Mouse (Mus musculus) retina, adult 2 months (tissue): ENCODE results near the gene Gm9958.

Experiments
- DNase-seq: peaks from one replicate; pipeline ENCODE4 v3.0.0-alpha.2; 2012; ENCODE audit warnings: low read depth, low spot score

Gene Gm9958

GRCm38 (mm10) chr5:90367067-90367303 lies at the start of gene Gm9958:
TSS of gene Gm9958 (plus strand) at chr5:90367204.
- no peak for DNase-seq

DNA sequence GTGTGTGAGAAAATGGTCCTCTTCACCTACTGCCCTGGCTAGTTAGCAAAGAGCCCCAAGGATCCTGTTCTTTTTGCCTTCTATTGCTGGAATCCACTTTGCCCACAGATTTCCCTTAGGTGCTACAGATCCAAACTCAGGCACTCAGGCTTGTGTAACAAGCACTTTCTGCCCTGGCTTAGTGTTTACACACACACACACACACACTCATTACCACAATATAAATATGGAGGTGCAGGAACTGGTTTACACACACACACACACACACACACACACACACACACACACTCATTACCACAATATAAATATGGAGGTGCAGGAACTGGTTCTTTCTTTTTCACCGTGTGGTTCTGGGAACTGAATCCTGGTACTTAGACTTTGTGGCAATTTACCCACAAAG lies 35.9 kb upstream of the Gm9958 start:
- DNase-seq, result no peak

- no peak for DNase-seq
Measured at GRCm38 (mm10) chr5:90332478-90332877, 34.5 kb upstream of the Gm9958 start.

GRCm38 (mm10) chr5:90338177-90339091 lies 28.6 kb upstream of the Gm9958 start:
- DNase-seq, result no peak

DNA sequence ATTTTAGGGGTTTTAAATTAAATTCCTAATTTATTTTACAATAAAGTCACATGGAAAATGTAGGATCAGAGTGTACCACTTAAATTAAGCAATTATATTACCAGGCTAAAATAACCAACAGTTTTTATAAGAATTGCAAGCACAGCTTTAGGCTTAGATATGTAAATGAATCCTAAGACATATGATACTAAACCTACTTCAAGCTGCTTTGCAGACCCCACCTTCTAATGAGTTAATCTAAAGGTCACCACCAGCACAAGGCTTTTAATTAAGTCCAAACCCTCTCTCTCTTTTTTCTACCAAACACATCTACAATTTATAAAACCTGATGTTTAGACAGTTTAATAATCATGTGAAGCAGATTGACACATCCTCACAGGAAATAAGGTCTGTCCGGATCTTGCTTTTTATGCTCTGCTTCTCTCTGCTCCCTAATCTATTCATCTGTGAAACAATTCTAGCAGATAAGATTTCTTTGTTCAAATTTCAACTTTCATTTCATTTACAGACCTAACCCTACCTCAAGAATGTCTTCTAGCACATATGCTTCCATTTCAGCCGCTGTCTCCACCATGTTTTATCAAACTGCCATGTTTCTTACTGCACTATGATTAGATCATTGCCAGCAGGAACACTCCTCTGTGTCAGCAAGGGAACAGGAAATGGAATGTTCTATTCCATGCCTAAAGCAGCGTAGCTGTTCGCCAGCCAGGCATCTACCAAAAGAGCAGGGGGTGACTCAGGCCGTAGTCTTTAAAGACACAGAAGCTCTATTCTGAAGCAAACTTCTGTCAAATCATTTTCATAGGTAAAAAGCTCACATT lies 27.7 kb upstream of the Gm9958 start:
- DNase-seq, result peak; percentile 54

- no peak for DNase-seq
Measured at GRCm38 (mm10) chr5:90339953-90340343, 27.1 kb upstream of the Gm9958 start.

DNA sequence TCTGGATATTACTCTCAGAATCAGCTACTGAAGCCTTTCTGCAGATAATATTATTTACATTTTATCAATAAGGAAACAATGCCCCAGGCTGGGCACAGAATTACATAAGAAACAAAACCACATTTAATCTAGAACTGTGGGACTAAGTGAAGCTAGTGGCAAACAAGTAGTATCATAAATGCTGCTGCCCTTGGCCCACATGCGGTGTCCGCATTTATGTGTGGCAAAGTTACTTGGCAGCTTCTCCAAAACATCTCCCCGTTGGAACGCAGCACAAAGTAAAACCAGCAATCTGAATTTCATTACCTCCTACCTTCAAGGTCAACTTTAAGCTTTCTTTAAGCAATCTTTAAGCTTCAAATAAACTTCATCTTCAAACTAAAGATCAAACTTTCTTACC lies 26.2 kb upstream of the Gm9958 start:
- no peak for DNase-seq

- DNase-seq, result no peak
Measured at GRCm38 (mm10) chr5:90346877-90347276, 20.1 kb upstream of the Gm9958 start.

DNA sequence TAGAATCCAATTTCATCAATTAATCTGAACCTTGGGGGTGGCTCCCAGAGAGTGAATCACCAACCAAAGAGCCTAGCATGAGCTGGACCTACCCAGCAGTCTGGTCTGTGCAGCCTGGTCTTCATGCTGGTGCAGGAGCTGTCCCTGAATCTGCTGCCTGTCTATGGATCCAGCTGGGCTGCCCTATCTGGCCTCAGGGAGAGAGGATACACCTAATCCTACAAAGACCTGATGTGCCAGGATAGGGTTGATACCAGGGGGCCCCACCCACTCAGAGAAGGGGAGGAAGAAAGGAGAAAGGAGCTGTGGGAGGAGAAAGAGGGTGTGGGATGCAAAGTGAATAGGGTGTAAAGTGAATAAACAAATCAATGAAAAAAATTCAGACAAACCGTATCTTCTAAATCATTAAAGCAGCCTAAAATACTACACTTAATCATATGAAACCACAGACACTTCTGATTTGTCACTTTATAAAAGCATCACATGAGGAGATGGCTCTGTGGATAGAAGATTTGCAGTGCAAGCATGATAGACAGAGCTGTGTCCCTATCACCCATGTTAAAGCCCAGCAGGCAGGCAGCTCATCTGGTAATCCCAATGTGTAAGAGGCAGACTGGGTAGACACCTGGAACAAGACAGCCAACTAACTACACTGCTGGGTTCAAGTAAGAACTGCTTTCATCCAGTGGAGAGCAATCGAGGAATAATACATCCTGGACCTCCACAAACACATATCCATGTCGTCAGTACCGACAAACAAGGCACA lies 13.3 kb upstream of the Gm9958 start:
- DNase-seq, result no peak

GRCm38 (mm10) chr5:90355824-90356223 lies 11.2 kb upstream of the Gm9958 start:
- DNase-seq, result no peak

DNA sequence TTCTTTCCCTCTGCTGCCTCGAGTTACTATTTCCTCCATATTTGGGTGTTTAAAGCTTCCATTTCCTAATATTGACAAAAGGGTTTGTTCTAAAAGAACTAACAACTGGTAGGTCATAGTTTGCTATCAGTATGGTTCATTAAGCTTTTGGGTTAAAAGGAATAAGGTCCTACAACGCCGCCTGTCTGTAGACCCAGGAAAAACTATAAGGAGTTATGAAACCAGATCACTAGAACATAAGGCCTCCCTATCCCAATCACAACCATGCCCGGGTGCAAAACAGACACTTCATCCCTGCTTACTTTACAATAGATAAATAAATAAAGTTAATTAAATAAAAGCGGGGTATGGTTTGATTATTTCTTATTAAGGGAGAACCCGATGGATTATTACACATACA lies 2.5 kb upstream of the Gm9958 start:
- no peak for DNase-seq

- DNase-seq, result no peak
Measured at GRCm38 (mm10) chr5:90365141-90365951, 1.7 kb upstream of the Gm9958 start.

- DNase-seq, result peak; percentile 86
Measured at GRCm38 (mm10) chr5:90366121-90367066, 610 bp upstream of the Gm9958 start, which contains the start of gene Ankrd17. TSS of gene Ankrd17 (minus strand) at chr5:90366577.

DNA sequence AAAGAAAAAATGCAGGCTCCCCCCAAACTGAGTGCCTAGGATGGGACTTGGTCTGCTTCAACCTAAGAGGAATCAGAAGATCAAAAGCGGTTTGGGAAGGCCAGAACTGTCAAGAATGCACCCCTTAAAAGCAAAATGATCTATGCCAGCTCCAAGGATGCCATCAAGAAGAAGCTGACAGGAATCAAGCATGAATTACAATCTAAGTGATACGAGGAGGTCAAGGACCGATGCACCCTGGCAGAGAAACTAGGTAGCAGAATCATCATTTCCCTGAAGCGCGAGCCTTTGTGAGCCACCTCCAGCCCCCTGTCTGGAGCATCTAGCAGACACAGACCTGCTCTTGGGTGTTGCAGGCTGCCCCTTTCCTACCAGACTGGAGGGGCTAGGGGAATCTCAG lies 3.4 kb downstream of the Gm9958 start:
- no peak for DNase-seq

DNA sequence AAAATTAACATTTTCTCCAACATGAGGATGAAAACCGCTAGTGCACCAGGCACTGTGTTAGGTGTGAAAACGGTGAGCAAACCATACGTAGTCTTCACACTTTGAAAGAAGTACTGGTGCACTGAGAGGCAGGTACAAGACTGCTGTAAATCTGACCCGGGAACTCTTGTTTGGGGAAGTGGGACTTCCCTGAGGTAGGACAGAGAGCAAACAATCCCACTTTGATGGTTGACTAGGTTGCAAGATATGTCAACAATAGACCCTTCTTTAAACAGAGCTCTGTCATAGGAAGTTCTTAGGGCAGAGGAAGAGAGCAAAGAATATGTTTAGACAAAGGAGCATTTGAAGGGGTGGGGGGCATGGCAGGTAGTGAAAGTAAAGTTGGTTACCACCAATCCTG lies 6.7 kb downstream of the Gm9958 start:
- DNase-seq, result no peak

GRCm38 (mm10) chr5:90381458-90381857 lies 14.5 kb downstream of the Gm9958 start:
- DNase-seq, result no peak

DNA sequence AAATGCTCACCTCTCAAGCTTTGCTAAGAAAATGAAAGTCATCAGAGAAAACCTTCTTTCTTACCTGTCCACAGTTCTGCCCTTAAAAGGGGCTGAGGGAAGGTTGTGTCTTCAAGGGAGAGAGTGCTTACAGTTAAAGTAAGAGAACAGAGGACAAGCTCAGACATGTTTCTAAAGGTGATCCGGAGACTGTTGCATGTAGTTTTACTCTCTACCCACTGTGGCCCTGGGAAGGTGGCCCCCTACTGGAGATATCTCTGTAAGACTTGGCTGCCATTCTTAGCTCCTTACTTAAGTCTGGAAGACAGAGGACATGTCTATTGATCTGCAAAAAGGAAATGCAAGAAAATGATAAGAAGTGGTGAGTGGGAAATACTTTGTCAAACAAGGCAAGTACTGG lies 16.1 kb downstream of the Gm9958 start:
- no peak for DNase-seq

DNA sequence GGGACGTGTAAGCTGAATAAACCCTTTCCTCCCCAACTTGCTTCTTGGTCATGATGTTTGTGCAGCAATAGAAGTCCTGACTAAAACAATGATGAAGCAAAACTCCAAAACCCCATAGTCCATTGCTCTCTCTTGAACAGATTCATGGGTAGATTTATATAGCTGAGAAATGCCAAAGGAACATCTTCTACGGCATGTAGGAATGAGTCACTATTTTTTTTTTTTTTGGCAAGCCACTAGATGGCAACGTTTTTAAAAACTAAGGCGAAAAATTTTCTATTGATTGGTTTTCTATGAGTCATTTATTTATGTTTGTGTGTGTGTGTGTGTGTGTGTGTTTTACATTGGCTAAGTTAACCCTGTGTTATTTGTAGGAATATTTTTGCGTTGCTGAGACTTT lies 26.8 kb downstream of the Gm9958 start:
- no peak for DNase-seq

DNA sequence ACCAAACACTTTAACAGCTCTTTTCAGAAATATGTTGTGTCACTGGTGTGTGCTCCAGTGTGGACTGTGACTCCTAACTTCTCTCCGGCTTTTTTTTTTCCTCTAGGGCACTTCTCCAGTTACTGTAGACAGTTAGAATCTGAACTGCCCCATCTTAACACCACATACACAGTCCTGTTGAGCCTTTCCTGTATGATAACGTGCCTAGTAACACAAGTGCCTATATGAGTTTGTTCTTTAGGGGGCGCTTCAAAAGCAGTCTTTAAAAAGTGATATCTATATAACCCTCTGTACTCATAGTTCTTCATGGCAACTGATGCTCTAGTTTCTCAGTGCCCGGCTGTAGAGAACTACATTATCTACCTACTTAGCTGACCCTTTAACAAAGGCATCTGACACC lies 27.3 kb downstream of the Gm9958 start:
- DNase-seq, result no peak

GRCm38 (mm10) chr5:90396817-90397216 lies 29.8 kb downstream of the Gm9958 start:
- DNase-seq, result no peak
